Mouse (Mus musculus): ENCODE measurements at regions not wholly inside any gene's neighbourhood (a gene's known extent, or its start where the extent isn't known, plus 50 kb on each side); places are given as distances from the start of the nearest gene placed in this dataset.

DNA sequence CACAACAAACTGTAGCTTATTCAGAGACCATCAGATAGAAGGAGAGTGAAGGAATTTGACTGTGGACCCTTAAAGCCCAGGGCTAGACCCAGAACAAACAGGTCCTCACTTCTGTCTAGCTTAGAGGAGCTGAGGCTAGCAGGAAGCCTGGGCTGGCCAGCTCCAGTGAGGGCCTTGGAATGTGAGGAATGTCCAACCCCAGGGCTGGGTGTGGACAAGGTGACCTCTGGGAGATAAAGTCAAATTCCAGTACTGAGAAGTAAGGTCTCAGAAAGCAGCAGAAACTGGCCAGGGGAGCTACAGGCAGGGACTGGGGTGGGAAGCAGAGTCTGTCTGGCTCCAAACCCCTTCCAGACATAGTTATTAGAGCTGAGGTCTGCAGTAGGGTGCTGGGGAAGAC is 51.0 kb upstream of the Ssbp3 start:
- DNase-seq (ENCODE audit: low spot score) = no peak

DNA sequence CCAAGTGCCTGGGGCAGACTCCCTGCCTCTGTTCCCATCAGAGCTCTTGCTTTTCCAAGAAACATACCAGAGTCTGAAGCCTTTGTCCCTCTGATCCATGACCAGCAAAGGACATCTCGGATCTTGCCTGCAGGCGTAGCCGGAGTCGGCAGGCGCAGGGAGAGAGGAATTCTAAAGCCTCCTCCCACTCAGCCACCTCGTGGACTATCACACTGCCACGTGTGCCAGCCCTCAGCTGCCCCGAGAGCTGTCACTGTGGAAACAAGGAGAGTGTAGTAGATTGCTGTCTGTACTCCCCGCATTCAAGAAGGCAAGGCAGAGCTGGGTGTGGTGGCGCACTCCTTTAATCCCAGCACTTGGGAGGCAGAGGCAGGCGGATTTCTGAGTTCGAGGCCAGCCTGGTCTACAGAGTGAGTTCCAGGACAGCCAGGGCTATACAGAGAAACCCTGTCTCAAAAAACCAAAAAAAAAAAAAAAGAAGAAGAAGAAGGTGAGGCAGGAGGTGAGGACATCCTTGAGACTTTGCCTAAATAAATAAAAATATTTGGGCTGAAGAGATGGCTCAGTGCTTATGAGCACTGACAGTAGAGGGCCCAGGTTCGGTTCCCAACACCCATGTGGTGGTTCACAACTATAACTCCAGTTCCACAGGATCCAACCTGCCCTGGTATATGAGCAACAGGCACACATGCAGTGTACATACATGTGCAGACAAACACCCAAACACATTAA is 52.0 kb upstream of the Ssbp3 start:
- DNase-seq (ENCODE audit: low spot score) = no peak

DNA sequence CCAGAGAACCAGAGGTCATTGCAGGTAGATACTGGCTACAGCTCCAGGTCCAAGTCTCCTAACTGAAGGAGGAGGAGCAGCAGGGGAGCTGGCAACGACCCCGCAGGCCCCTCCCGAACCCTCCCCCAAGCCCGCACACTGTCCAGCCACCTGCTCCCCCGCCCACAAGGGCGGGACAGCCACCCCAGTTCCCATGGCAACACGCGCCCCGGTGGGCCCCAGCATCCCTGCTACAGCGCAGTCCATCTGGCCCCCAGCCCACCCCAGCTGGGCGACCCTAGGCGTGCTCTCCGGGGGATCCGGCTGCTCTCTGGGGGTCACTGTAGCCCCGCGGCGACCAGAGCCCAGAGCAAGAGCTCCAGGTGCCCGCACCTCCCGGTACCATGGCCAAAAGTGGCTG is 51.0 kb upstream of the Acot11 start:
- no peak for DNase-seq (ENCODE audit: low spot score)

DNA sequence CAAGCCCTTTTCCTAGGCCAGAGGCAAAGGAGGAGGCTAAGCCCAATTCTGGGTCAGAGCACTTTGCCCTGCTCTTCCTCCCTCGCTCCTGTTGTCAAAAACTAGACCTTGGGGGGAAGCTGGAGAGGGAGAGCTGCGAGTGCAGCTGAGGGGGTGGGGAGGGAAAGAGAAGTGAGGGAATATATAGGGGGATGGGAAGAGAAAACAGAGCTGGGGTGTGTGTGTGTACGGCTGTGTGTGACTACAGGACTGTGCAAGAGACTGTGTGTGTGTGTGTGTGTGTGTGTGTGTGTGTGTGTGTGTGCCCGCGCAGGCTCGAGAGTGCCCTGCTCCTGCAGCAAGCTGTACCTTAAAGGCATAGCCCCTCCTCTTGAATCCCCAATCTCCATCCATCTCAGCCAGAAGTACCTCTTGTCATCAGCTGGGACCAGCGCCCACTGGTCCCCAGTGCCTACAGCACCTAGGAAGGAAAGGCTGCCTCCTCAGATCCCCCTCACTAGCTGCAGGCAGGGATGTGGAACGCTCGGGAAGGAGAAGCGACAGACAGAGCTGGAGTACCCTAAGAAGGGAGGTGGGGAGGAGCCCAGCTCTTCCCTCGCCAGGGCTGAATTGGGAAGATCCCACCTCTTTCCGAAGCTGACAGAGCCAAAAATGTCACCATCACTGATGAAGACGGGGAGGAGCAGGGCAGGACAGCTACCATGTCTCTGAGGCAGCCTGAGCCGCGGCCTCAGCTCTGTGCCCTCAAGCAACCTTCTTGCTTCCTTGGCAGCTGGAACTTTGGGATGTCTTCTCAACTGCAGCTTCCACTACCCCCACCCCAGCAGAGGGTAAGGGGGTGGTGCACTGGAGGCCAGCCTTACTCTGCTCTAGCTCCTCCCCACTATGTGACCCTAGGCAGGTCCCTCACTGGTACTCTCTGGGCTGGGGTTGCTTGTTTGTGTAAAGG is 49.8 kb upstream of the Acot11 start:
- DNase-seq (ENCODE audit: low spot score) = peak; percentile 26
